Mouse (Mus musculus) liver, postnatal 0 days (tissue): ENCODE measurements around the gene Znrf4. TPM values are rescaled to one million over a fixed set of nuclear protein-coding genes. Genes with fewer than 3 reads are reported as not detected.
"Not testable (repeated sequence)": the region's sequence is repeated elsewhere in the genome, so short reads cannot be mapped to it uniquely, and the experiment has no call there.

ENCODE experiments used
- ATAC-seq: fragments of 200-750 bp; cut with Nextera tagmentation; 2 replicates; pipeline ENCODE4 v1.8.0; 2017; ENCODE audit warnings: mild to moderate bottlenecking, moderate library complexity
- DNase-seq: peaks from one replicate; pipeline ENCODE4 v3.0.0-alpha.2; 2016
- H3K27ac ChIP-seq: fragments of 300-500 bp; sonication (generic); 2 replicates; pipeline ENCODE4 v1.5.1; 2014; ENCODE audit warnings: antibody characterized with exemption, moderate library complexity, mild to moderate bottlenecking, low read depth
- H3K27me3 ChIP-seq: fragments of 300-500 bp; sonication (generic); 2 replicates; pipeline ENCODE4 v1.6.1; 2014; ENCODE audit warnings: low read length, control low read depth, mixed read lengths; ENCODE audit not compliant: insufficient read depth
- H3K36me3 ChIP-seq: fragments of 300-500 bp; sonication (generic); replicated peaks from 2 replicates; pipeline ENCODE4 v1.6.1; 2014; ENCODE audit warnings: mild to moderate bottlenecking, control low read depth, low read length, moderate library complexity, mixed read lengths; ENCODE audit not compliant: insufficient read depth
- H3K4me1 ChIP-seq: fragments of 300-500 bp; sonication (generic); 2 replicates; pipeline ENCODE4 v1.6.1; 2014; ENCODE audit warnings: antibody characterized with exemption, mild to moderate bottlenecking, control low read depth; ENCODE audit not compliant: insufficient read depth
- H3K4me2 ChIP-seq: fragments of 300-500 bp; sonication (generic); 2 replicates; pipeline ENCODE4 v1.6.1; 2014; ENCODE audit warnings: low read depth, mild to moderate bottlenecking, low read length, moderate library complexity, mixed read lengths
- H3K4me3 ChIP-seq: fragments of 300-500 bp; sonication (generic); 2 replicates; pipeline ENCODE4 v1.5.1; 2014; ENCODE audit warnings: low read depth, low read length
- H3K9ac ChIP-seq: fragments of 300-500 bp; sonication (generic); replicated peaks from 2 replicates; pipeline ENCODE4 v1.6.1; 2014; ENCODE audit warnings: mild to moderate bottlenecking, moderate library complexity
- H3K9me3 ChIP-seq: fragments of 300-500 bp; sonication (generic); 2 replicates; pipeline ENCODE4 v1.6.1; 2016; ENCODE audit warnings: mild to moderate bottlenecking, control low read depth, low read length, mixed read lengths
- CTCF ChIP-seq: sonication (generic); IDR thresholded peaks from 2 replicates; pipeline ENCODE4 v1.5.1; 2016; ENCODE audit warnings: antibody characterized with exemption, low read depth
- EP300 ChIP-seq: IDR thresholded peaks from 2 replicates; pipeline ENCODE4 v1.6.1; 2016; ENCODE audit warnings: antibody characterized with exemption, low read depth, mild to moderate bottlenecking
- WGBS: fragments of 180-500 bp; shearing (Covaris S2); extraction: QIAGEN DNeasy Blood & Tissue Kit; methylation state at CpG from one replicate; pipeline ENCODE4 v1.1.7; 2014; ENCODE audit not compliant: insufficient replicate concordance; 5-methylcytosine and 5-hydroxymethylcytosine counted together
- polyA plus RNA-seq: library from polyadenylated mRNA; unstranded; fragments of >200 nt; fragmentation: Nextera tagmentation; extraction: Ambion mirVana; gene quantifications from 2 replicates; pipeline ENCODE4 v1.2.1, GENCODE M21; 2015

The Znrf4 gene
- polyA plus RNA-seq, 1 experiment from 2014 or later = not detected

- H3K4me2 ChIP-seq = no peak overlapping the region
- H3K9ac ChIP-seq = no peak overlapping the region
- no peak overlapping the region for H3K27ac ChIP-seq
- H3K36me3 ChIP-seq = no peaks in the 10 kb centered on the region
- DNase-seq (no peak), ATAC-seq (no peak)
- no peak overlapping the region for H3K4me3 ChIP-seq
- 53% methylated on average over 10 of the region's 10 CpGs for WGBS
- no peaks in the 10 kb centered on the region for H3K9me3 ChIP-seq
- peaks cover 10% of the 10 kb centered on the region; the same call in 1 of the 2 replicates for H3K4me1 ChIP-seq
- TF ChIP-seq CTCF (no peak), EP300 (no peak)
- H3K27me3 ChIP-seq = peaks cover 47% of the 10 kb centered on the region
Measured at GRCm38 (mm10) chr17:56509021-56509640, 3.1 kb downstream of the Znrf4 start.

- peak; percentile 96 for ATAC-seq
- peak overlapping the region; percentile 54 for H3K4me3 ChIP-seq
- H3K27me3 ChIP-seq = peaks cover 38% of the 10 kb centered on the region
Measured at GRCm38 (mm10) chr17:56507161-56508068, 4.8 kb downstream of the Znrf4 start.

GRCm38 (mm10) chr17:56506417-56507065, 5.7 kb downstream of the Znrf4 start:
- WGBS = 64% methylated on average over 15 of the region's 15 CpGs
- DNase-seq = no peak
- no peak for TF ChIP-seq EP300
- no peak for TF ChIP-seq CTCF
- no peak for ATAC-seq
- Histone ChIP-seq H3K27ac (no peak overlapping the region), H3K9ac (no peak overlapping the region), H3K27me3 (peaks cover 29% of the 10 kb centered on the region), H3K4me1 (peaks cover 10% of the 10 kb centered on the region; the same call in 1 of the 2 replicates), H3K36me3 (no peaks in the 10 kb centered on the region), H3K9me3 (no peaks in the 10 kb centered on the region), H3K4me3 (peak overlapping the region; percentile 54), H3K4me2 (peak overlapping the region; percentile 97)

More at GRCm38 (mm10) chr17:56507161-56508068, 4.8 kb downstream of the Znrf4 start:
- under 1% methylated on average over 40 of the region's 42 CpGs for WGBS
- peak overlapping the region; percentile 97 for H3K4me2 ChIP-seq
- TF ChIP-seq EP300 = no peak
- no peak for TF ChIP-seq CTCF
- no peaks in the 10 kb centered on the region for H3K9me3 ChIP-seq
- H3K27ac ChIP-seq = peak overlapping the region; percentile 71
- no peaks in the 10 kb centered on the region for H3K36me3 ChIP-seq
- H3K4me1 ChIP-seq = peaks cover 10% of the 10 kb centered on the region; the same call in 1 of the 2 replicates
- peak overlapping the region; percentile 70 for H3K9ac ChIP-seq
- peak; percentile 90 for DNase-seq

GRCm38 (mm10) chr17:56505401-56505800, 6.8 kb downstream of the Znrf4 start:
- H3K27me3 ChIP-seq = peaks cover 20% of the 10 kb centered on the region
- ATAC-seq (no peak), DNase-seq (no peak)
- H3K4me2 ChIP-seq = no peak overlapping the region
- no peaks in the 10 kb centered on the region for H3K36me3 ChIP-seq
- no peak overlapping the region for H3K27ac ChIP-seq
- H3K4me1 ChIP-seq = peaks cover 6% of the 10 kb centered on the region; the same call in 1 of the 2 replicates
- H3K4me3 ChIP-seq = no peak overlapping the region
- H3K9ac ChIP-seq = no peak overlapping the region
- 84% methylated on average over 10 of the region's 10 CpGs for WGBS
- TF ChIP-seq EP300 (no peak), CTCF (no peak)
- no peaks in the 10 kb centered on the region for H3K9me3 ChIP-seq

GRCm38 (mm10) chr17:56502526-56502925, 9.7 kb downstream of the Znrf4 start:
- 38% methylated on average over 9 of the region's 9 CpGs for WGBS
- DNase-seq = no peak
- Histone ChIP-seq H3K9ac (no peak overlapping the region), H3K9me3 (0 out of 2 replicates have a peak, but pooled peaks cover 4% of the 10 kb centered on the region), H3K4me2 (no peak overlapping the region), H3K27me3 (0 out of 2 replicates have a peak, but pooled peaks cover 3% of the 10 kb centered on the region), H3K36me3 (no peaks in the 10 kb centered on the region), H3K27ac (no peak overlapping the region), H3K4me1 (peaks cover 4% of the 10 kb centered on the region; the same call in 1 of the 2 replicates), H3K4me3 (no peak overlapping the region)
- 0 out of 2 replicates have a peak, but pooled peaks have one; percentile 19 for TF ChIP-seq CTCF
- TF ChIP-seq EP300 = no peak
- ATAC-seq = no peak

- WGBS = 45% methylated on average over 2 of the region's 2 CpGs
- H3K4me2 ChIP-seq, H3K4me1 ChIP-seq, H3K4me3 ChIP-seq, DNase-seq, H3K27ac ChIP-seq, H3K9ac ChIP-seq, ATAC-seq, H3K27me3 ChIP-seq, H3K9me3 ChIP-seq, H3K36me3 ChIP-seq: not testable (repeated sequence)
Measured at GRCm38 (mm10) chr17:56501635-56502400, 10.4 kb downstream of the Znrf4 start.
